Mouse (Mus musculus): ENCODE data around the gene Mcrip2. TPM values are rescaled to one million over a fixed set of nuclear protein-coding genes. Genes with fewer than 3 reads are reported as not detected.

Gene Mcrip2
- total RNA-seq, 2 experiments from 2014 or later: 17.8 to 25.7 TPM

GRCm38 (mm10) chr17:25895415-25895814 is 26.9 kb upstream of the Mcrip2 start:
- TF ChIP-seq CTCF (IDR thresholded peaks at IDR 0.05): no peak
- no peak for DNase-seq (ENCODE audit: extremely low spot score in 1 of 2, low spot score in 2 of 2)
- Histone ChIP-seq H3K27ac (peak overlapping the region; percentile 40; the same call in 1 of the 2 replicates), H3K4me3 (no peak overlapping the region)
- intact Hi-C loops (cut with DNase I): loop anchor here (5.0 to 10.0 kb wide), 2 partner anchors 47 to 199 kb away; partner anchors contain the start of genes Decr2, Nhlrc4, Nme4 and Pigq

- H3K27ac ChIP-seq: no peak overlapping the region
- intact Hi-C loops (cut with DNase I): loop anchor here (1.0 to 10.0 kb wide), 3 partner anchors 88 to 201 kb away; partner anchors contain the start of genes Decr2 and Nme4
- TF ChIP-seq CTCF (IDR thresholded peaks at IDR 0.05): peak; percentile 99
- H3K4me3 ChIP-seq: no peak overlapping the region
- peak; percentile 67 to 68 for DNase-seq (ENCODE audit: extremely low spot score in 1 of 2, low spot score in 2 of 2)
Measured at GRCm38 (mm10) chr17:25893975-25894617, 25.5 kb upstream of the Mcrip2 start.

- no peak for DNase-seq (ENCODE audit: extremely low spot score in 1 of 2, low spot score in 2 of 2)
- Histone ChIP-seq H3K27ac (peak overlapping the region; percentile 32; the same call in 1 of the 2 replicates), H3K4me3 (no peak overlapping the region)
- intact Hi-C loops (cut with DNase I): no loop called here
- TF ChIP-seq CTCF (IDR thresholded peaks at IDR 0.05): no peak
Measured at GRCm38 (mm10) chr17:25888837-25889236, 20.3 kb upstream of the Mcrip2 start.

- Histone ChIP-seq H3K27ac (no peak overlapping the region), H3K4me3 (no peak overlapping the region)
- intact Hi-C loops (cut with DNase I): no loop called here
- no peak for TF ChIP-seq CTCF (IDR thresholded peaks at IDR 0.05)
- DNase-seq (ENCODE audit: extremely low spot score in 1 of 2, low spot score in 2 of 2): no peak
Measured at GRCm38 (mm10) chr17:25887467-25887866, 18.9 kb upstream of the Mcrip2 start.

GRCm38 (mm10) chr17:25886806-25887205 is 18.2 kb upstream of the Mcrip2 start:
- no peak overlapping the region for H3K27ac ChIP-seq
- intact Hi-C loops (cut with DNase I): no loop called here
- no peak for TF ChIP-seq CTCF (IDR thresholded peaks at IDR 0.05)
- H3K4me3 ChIP-seq: no peak overlapping the region
- no peak for DNase-seq (ENCODE audit: extremely low spot score in 1 of 2, low spot score in 2 of 2)

GRCm38 (mm10) chr17:25885636-25886035 is 17.1 kb upstream of the Mcrip2 start:
- intact Hi-C loops (cut with DNase I): no loop called here
- no peak for DNase-seq (ENCODE audit: extremely low spot score in 1 of 2, low spot score in 2 of 2)
- Histone ChIP-seq H3K27ac (no peak overlapping the region), H3K4me3 (no peak overlapping the region)
- TF ChIP-seq CTCF (IDR thresholded peaks at IDR 0.05): peak; percentile 66

- no peak overlapping the region for H3K4me3 ChIP-seq
- no peak for DNase-seq (ENCODE audit: extremely low spot score in 1 of 2, low spot score in 2 of 2)
- H3K27ac ChIP-seq: no peak overlapping the region
- peak; percentile 31 for TF ChIP-seq CTCF (IDR thresholded peaks at IDR 0.05)
- intact Hi-C loops (cut with DNase I): no loop called here
Measured at GRCm38 (mm10) chr17:25883824-25884223, 15.3 kb upstream of the Mcrip2 start.

- DNase-seq (ENCODE audit: extremely low spot score in 1 of 2, low spot score in 2 of 2): no peak
- intact Hi-C loops (cut with DNase I): no loop called here
- no peak for TF ChIP-seq CTCF (IDR thresholded peaks at IDR 0.05)
- no peak overlapping the region for H3K4me3 ChIP-seq
- no peak overlapping the region for H3K27ac ChIP-seq
Measured at GRCm38 (mm10) chr17:25883268-25883667, 14.7 kb upstream of the Mcrip2 start.

GRCm38 (mm10) chr17:25882306-25882705 is 13.7 kb upstream of the Mcrip2 start:
- H3K4me3 ChIP-seq: no peak overlapping the region
- intact Hi-C loops (cut with DNase I): no loop called here
- H3K27ac ChIP-seq: no peak overlapping the region
- TF ChIP-seq CTCF (IDR thresholded peaks at IDR 0.05): no peak; the same call in none of the 2 replicates
- no peak for DNase-seq (ENCODE audit: extremely low spot score in 1 of 2, low spot score in 2 of 2)

- intact Hi-C loops (cut with DNase I): no loop called here
- Histone ChIP-seq H3K27ac (no peak overlapping the region), H3K4me3 (no peak overlapping the region)
- TF ChIP-seq CTCF (IDR thresholded peaks at IDR 0.05): no peak
- no peak for DNase-seq (ENCODE audit: extremely low spot score in 1 of 2, low spot score in 2 of 2)
Measured at GRCm38 (mm10) chr17:25881691-25882090, 13.1 kb upstream of the Mcrip2 start.

- intact Hi-C loops (cut with DNase I): no loop called here
- no peak for TF ChIP-seq CTCF (IDR thresholded peaks at IDR 0.05)
- H3K4me3 ChIP-seq: no peak overlapping the region
- H3K27ac ChIP-seq: no peak overlapping the region
- no peak for DNase-seq (ENCODE audit: extremely low spot score in 1 of 2, low spot score in 2 of 2)
Measured at GRCm38 (mm10) chr17:25880913-25881641, 12.5 kb upstream of the Mcrip2 start.

GRCm38 (mm10) chr17:25880196-25880910 is 11.8 kb upstream of the Mcrip2 start, which contains the start of gene Wfikkn1:
Wfikkn1 (minus strand) TSS chr17:25880858.
- no peak for DNase-seq (ENCODE audit: extremely low spot score in 1 of 2, low spot score in 2 of 2)
- no peak for TF ChIP-seq CTCF (IDR thresholded peaks at IDR 0.05)
- Histone ChIP-seq H3K27ac (0 out of 2 replicates have a peak within 1 kb of the TSS, but pooled peaks have one; percentile 11), H3K4me3 (no peak within 1 kb of the TSS)
- intact Hi-C loops (cut with DNase I): no loop called here
